Mouse (Mus musculus) brain, adult 2 months (tissue): ENCODE measurements around the gene Dcdc2c.
A peak's percentile ranks its signal among the peaks of the same experiment; 100 is the strongest.

ENCODE experiments used
- DNase-seq: peaks from one replicate; pipeline ENCODE4 v3.0.0; 2011; ENCODE audit warnings: low read depth, low spot score

Dcdc2c gene

DNA sequence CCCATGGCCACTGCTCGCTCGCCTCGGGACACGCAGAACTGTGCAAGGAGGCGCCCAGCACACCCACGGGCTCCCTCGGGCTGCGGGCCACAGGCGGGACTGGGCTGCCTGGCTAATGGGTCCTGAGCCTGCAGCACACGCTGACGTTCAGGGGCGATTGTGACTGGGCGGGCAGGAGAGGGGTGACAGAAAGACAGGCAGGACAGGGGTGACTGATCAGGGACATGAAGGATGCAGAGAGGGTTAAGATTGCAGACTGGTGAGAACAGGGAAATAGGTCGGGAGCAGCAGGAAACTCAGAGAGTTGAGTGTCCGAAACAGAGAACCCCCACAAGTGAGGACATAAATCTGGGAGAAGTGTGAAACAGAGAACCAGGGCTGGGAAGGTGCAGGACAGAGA lies at the start of gene Dcdc2c:
Dcdc2c (minus strand) TSS at position 101 of the 400 bp plus-strand sequence.
- DNase-seq = no peak

DNA sequence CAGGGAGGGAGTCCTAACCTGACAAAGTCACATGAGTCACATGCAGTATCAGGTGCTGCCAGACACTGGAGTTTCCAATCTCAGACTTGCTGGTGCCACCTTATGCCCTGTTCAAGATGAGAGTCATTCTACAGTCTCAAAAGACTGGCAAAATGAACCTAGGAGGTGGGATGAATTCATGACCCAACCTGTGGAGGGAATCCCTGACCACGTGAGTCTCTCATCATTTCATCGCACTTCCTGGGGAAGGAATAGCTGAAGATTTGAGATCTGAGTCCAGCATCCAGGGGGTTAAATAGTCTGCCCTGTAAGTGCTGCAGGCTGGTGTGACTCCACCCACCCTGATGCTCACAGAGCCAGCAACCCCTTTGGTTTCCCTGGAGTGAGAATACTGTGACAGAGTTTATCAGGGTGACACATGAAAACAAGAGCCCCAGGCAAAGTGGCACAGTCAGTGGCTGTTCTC lies 46.4 kb upstream of the Dcdc2c start:
- DNase-seq = no peak

DNA sequence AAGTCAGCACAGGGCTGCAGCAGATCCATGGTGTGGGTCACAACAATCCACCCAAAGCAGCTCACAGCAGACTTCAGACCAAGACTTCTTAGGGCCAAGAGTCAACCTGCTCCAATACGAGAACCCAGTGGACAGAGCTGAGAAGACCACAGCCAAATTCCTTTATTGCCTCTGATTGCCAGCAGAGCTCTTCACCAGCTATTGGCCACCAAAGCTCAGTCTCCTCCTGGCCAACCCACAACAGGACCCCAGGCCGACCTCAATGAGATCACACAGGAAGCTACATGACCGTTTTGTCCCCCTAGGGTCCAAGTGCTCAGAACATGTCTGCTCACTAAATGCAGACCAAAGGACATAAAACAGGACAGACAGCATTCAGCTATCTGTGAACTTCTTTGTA lies 45.9 kb upstream of the Dcdc2c start:
- no peak for DNase-seq

DNA sequence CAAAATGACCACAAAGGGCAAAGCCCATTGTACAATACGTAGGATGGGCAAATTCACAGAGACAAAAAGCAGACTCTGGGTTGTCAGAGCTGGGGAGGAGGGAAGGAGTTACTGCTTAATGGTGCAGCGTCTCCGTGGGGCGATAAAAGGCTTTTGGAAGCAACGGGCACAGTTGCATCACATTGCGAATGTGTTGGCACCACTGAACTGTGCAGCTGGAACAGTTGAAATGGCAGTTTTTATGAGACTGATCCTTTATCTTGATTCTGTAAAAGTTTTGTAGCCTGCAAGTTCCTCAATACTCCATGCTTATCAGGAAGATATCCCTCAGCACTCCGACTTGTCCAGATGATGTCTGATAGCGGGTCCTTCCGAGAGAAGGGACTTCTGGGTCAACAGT lies 45.5 kb upstream of the Dcdc2c start:
- no peak for DNase-seq

DNA sequence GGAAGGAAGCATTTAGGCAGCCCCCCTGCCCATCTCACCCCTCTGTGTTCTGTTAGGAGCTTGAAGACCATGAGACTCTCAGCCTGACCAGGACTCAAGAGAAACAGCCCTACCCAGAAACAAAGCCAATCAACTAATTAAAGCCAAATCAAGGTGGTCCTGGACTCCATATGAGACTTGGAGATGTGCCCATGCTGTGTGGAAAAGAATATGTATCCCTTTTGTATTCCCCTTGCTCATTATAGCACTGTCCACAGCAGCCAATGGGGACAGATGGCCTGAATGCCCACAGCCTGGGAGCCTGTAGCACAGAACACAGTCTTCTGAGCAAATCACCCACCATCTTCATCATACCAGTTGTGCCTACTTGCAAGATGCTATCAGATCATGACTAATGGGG lies 44.7 kb upstream of the Dcdc2c start:
- DNase-seq = no peak

DNA sequence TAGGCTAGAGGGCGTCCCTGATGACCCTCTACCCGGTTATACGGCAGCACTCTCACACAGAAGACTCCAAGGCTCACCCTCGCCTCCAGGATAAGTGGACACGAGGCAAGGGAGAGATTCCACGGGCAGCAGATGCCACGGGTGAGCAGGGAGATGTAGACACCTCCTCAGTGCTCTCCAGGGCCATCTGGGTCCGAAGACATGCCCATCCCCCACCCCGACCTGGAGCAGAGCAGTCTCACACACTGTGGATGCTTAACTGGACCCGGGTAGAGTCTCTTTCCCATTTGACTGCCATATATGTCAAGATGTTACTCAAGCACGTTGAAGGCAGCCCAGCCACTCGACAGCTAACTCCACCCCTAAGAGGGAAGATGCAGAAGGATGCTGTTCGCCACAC lies 38.2 kb upstream of the Dcdc2c start:
- no peak for DNase-seq

DNA sequence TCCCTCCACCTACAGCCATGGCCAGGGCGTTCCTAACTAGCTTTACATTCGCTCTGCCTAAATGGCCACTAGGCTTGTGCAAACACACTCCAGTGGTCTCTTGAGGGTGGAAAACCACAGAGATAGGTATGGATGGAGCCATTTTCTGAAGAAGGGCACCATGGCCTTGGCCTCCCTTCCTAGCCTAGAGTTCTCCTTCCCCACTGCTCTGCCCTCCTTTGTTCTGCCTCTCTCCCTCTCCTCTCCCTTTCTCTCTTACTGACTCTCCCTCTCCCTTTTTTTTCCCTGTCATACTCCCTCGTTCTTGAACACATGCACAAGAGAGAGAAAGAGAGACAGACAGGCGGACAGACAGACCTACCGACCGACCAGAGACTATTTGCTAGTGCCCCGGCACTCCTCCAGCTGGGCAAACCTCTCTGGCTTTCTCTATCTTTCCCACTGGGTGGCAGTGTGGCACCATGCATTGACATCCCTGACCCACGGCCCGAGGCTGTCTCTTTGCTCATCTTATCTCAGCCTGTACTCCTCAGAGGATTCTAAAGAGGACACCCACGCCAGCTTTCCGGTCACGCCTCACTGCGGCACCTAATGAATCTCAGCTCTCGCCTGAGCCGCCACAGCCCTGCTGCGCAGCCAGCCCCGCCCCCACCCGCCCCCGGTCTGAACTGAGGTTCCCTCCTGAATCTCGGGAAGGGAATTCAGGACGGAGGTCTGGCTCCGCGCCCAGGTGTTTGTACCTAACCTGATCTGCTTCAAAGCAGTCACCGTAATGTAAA lies 37.1 kb upstream of the Dcdc2c start:
- DNase-seq = peak; percentile 97

DNA sequence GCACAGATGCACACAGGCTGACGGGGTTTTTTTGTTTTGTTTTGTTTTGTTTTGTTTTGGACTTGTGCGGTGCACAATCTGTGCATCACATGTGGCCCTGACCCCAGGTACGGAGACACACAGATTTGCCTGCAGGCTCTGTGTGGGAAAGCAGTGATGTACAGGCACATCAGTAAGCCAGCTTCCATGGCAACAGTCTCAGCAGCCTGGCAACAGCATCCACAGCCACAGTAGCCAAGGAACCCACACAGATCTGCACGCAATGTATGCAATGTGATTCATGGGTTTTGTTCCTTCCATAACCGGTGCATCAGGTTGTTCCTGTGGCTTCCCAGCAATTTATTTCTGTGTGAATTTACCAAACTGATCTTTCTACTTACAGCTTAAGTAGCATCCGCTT lies 35.8 kb upstream of the Dcdc2c start:
- DNase-seq = peak; percentile 94

DNA sequence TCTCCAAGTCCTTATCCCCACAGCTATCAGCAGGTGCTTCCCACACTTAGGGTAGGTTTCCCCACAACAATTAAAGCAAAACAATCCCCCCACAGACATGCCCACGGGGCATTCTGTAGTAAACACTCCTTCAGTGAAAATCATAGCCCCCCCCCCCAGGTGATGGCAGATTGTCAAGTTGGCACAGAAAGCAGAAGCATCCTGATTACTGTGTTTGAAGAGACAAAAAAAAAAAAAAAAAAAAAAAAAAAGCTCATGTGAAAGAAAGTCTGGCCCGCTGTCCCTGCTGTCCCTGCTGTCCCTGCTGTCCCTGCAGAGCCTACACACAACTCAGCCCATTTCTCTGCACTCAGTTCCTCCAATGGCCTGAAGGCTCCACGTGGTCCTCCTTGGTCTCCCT lies 31.8 kb upstream of the Dcdc2c start:
- no peak for DNase-seq

DNA sequence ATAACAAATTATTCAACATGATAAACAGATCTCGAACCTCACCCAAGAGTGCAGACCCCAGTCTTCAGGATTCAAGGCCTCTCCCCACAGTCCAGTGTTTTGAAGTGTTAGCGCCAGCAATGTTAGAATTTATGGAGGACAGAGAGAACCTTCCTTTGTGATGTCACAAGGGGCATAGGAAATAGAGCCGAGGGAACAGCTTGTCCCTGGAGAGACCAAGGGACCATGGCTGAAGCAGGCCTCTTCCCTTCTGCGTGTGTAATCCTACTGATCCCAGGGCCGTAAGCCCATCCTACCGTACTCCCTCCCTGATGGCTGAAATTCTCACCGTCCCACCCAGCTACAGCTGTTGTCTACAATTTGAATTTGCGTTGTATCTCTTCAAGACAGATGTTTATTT lies 30.2 kb upstream of the Dcdc2c start, which contains the start of gene Allc:
Allc (minus strand) TSS at position 101 of the 400 bp plus-strand sequence.
- DNase-seq = no peak

DNA sequence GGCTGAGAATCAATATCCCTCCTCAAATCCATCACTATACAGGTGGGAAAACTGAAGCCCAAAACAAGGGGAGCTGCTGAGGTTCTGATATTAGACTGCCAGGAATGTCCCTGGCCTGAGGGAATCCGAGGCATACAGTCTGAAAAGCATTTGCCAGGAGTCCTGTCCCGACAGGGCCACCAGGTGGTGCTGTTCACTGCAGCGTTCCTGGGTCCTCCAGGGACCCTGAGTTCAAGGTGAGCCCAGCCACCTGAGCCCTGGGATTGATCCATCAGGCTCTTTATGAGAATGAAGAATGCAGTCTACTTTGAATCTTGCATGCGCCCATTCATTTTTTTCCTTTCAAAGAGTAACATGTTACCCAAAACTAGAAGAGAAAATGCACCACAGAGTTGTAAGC lies 26.9 kb upstream of the Dcdc2c start:
- DNase-seq = no peak

DNA sequence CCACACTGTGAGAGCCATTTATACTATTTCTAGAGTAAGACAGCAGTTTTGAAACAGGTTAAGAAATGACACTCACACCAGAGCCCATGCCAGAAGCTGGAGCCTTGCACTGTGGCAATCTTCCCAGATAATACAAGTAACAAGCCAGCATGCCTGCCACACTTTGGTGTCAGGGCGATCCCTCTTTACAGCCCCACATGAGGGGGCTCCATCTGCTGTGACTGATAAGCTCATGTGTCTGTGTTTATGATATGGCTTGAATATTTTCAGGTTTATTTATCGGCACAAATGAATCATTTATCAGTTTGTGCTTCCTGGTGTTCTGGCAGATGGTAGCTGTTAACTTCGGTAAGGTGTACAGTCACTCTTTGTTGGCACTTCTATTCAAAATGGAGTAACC lies 25.9 kb upstream of the Dcdc2c start:
- peak; percentile 43 for DNase-seq

DNA sequence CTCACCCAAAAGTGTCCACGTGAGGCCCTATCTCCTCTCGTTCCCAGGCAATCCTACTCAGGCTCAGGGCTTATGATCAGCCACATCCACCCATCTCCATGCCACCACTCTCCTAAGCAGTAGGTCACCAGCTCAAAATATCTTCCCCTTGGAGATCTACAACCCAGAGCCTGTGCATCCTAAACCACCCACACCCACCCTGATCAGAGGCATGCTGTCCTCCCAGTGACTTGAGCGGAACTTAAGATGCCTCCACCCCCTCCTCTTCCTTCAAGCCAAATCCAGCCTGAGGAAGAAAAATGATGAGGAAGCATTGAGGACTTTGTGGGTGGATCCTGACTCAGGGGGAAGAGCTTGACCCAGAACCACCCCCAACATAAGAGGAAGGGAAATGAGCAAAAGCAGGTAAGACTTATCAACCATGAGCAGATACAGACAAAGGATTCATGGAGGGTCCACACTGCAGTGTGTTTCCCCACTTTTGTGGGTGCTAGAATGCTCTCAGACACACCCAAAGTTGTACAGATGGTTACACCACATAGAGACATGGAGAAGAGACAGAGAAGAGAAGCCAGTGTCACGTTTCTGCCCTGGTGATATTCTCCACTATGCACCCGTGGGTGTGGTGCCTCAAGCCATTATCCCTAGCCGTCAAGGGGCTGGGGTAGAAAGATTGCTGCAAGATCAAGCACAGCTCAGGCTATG lies 23.3 kb upstream of the Dcdc2c start:
- DNase-seq = peak; percentile 66

DNA sequence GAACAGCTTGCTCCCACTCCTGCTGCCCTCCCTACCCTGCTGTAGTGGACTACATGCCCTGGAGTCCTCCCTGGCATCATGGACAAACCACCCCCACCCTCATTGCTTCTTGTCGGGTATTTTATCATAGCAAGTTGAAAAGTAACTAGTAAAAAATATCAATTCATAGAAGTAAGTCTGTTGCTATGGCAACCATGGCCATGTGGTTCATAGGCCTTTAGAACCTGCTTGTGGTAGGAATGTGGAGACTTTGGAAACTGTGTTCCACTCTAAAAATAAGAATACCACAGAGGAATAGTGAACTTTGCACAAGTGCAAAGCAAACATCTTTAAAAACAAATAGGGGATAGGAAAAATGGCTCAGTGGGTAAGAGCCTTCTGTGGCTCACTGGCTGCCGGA lies 20.0 kb upstream of the Dcdc2c start:
- peak; percentile 53 for DNase-seq

DNA sequence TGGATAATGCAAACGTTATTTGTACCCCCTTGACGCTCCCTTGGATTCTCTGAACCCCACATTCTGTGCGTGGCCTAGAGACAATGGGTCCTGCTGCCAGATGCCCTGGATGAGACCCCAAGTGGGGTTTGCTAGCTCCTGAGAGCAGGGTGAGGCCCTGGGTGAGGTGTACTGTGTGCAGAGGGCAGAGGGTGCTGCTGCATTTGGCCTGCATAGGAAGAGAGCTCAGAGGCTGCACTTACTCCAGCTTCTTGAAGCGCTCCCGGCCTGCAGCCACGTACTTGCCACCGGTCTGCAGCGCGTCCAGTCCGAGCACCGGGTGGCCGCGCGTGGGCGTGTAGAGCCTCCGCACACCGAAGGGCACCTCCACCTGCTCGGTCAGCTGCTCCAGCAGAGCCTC lies 424 bp downstream of the Dcdc2c start:
- no peak for DNase-seq

DNA sequence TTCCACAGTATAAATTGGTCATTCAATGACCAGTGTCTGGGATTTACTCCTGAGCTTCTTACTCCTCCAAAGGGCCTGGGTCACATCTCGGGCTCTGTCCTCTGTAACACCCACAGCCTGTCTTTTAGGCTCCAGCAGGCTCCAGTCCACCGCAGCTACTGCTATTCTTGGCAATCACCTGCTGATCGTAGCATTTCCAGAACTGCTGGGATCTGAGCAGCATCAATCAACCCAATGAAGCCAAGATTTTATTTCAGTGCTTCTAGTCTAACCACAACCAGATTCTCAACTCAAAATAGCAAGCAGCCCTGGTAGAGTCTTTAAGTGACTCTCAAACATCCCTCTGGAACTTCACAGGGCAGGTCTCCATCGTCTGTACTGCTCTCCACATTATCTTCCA lies 3.3 kb downstream of the Dcdc2c start:
- peak; percentile 16 for DNase-seq

DNA sequence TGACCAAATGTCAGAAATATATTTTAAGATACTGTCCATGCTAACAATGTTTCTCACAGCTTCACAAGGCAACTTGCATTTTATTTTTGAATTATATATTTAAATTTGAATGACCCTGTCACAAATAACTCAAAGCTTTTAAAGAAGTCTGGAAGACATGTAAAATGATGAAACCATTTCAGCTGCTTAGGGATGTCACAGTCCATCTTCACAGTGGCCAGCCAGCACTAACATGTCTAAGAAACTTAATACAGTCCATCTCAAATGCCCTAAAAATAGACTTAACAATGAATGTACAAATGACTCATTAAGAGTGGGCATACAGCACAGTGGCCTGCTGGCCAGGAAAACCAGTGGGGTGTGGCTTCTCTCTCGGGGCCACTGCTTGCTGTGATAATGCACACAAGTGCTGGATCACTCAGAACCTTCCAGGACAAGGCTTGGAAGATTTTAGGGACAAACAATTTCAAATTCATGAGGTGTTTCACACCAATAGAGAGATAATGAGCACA lies 37.9 kb downstream of the Dcdc2c start:
- DNase-seq = no peak

DNA sequence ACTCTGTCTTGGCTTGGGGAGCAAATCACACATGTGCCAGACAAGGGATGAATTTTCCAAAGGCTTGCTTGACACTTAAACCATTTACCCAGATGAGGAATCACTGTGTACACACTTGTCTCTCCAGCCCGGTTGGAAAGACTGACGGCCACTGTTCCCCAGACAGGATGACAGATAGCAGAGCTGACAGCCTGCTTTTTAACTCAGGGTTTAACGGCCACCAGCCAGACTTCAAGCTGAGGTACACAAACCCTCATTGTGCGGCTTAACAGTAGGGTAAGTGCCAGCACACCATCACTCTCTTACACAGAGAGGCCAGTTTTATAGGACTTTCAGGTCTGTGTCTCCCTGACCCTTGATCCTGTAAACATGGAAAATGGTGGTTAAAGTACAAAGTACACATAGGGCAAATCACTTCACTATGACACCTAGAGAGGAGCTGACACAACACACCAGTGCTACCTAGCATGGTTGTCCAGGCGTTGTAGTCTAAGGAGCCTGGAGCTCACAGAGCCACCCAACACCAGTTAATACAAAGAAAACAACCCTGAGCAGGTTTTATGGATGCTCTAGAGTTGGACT lies 42.4 kb downstream of the Dcdc2c start:
- DNase-seq = no peak

DNA sequence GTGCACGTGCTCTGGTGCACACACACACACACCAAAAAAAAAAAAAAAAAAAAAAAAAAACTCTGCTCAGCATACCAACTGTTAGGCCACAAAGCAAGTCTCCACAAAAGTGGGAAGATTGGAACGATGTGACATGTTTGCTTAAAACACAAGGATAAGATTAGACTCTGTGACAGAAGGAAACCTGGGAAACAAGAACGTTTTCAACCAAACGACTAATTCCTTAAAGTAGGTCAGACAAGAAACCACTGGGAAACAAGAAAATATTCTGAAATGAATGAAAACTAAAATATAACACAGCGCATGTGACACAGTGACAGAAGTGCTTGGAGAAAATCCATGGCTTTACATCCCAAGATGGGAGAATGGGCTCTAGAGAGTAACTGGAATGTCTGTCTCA lies 57.9 kb downstream of the Dcdc2c start:
- DNase-seq = peak; percentile 65

DNA sequence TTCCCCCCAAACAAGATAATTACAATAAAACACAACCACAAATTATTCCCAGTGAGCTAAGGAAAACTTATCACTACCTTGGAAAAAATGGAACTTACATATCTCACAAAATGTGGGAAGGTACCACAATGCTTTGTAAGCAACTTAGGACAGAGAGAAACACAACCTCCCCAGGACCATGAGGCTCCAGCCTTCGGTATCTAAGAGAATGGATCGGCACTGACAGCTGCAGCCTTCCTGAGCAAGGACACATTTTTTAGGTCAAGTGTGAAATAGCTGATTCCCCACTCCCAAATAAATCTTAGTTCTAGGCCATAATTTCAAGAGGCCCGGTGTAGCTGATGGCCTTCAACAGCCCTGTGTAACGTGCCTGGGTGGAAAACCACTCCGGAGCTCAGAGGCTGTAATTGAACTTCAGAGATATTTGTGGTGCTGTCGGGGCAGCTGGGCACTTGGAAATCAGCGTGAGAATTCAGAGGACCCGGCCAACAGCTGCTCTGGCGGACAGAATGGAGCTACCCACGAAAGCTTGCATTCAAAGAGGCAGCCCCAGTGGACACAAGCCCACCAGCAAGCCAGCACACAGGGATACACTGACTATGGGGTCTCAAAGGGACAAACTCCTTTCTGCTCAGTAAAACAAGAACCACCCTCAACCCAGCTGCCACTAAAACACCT lies 69.6 kb downstream of the Dcdc2c start:
- no peak for DNase-seq

DNA sequence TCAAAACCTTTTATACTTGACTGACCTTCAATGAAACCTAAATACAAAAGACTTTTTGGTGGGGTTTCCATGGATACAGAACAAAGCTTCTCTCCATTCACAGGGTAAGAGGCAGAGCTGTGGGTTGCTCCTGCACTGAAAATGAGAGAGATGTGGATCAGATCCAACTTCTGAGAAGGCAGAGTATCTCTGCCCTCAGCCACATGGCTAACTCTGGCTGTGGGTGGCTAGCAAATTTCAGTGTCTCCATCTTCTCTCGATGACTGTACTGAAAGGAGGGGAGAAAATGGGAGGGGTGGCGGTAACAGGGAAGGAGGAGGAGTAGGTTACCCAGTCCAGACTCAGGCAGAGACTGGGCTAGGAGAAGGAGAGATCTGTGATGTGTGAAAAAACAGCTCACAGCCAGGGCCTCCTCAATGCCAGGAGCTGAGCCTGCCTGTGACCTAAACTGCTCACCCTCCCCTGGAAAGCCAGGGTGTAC lies 91.2 kb downstream of the Dcdc2c start:
- DNase-seq = peak; percentile 82

DNA sequence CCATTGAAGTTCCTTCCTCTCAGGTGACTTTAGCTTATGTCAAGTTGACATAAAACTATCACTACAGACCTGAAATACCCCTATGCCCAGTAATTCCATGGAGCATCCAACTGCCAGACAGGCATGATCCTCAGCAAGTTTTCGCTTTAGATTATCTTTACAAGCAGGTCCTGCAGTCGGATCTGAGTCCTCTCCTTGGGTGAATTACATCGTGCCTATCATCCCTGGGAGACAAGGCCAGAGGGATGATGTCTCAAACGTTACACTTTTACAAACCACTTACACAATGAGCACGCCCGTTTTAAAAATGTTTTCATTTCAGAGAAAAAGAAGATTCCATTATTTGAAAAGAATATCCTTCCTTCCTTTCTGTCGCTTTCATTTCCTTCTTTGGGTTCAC lies 91.7 kb downstream of the Dcdc2c start:
- DNase-seq = no peak
